Mouse (Mus musculus): ENCODE measurements around the gene Fbxo17. TPM values are rescaled to one million over a fixed set of nuclear protein-coding genes. Genes with fewer than 3 reads are reported as not detected.

Gene Fbxo17
- total and polyA plus RNA-seq, 3 experiments = 0.25 to 0.26 TPM; not detected in 1

- Histone ChIP-seq H3K4me1 (ENCODE audit: control insufficient read depth in 1 of 2, insufficient read depth in 2 of 2) (peaks cover 0 to 3% of the 10 kb centered on the region in 2 experiments; a peak in 2 of 4 replicates), H3K79me2 (replicated peaks; ENCODE audit: control insufficient read depth, extremely low read depth, insufficient read depth, poor library complexity, severe bottlenecking) (no peaks in the 10 kb centered on the region), H3K9ac (ENCODE audit: insufficient read depth, low read depth) (no peak overlapping the region), H3K27ac (ENCODE audit: insufficient read depth, low read depth) (no peak overlapping the region), H3K4me2 (ENCODE audit: insufficient read depth, low read depth, poor library complexity, severe bottlenecking) (no peak overlapping the region), H3K9me3 (replicated peaks; ENCODE audit: low read length) (peaks cover 4% of the 10 kb centered on the region), H3K4me3 (replicated peaks in 1 of 3; ENCODE audit: low read depth in 2 of 3, low read length in 2 of 3, poor library complexity in 1 of 3) (no peak overlapping the region), H3K36me3 (replicated peaks in 1 of 2; ENCODE audit: control insufficient read depth in 1 of 2, insufficient read depth in 1 of 2, low read length in 1 of 2) (no peaks in the 10 kb centered on the region), H3K27me3 (replicated peaks) (no peaks in the 10 kb centered on the region)
- DNase-seq (ENCODE audit: extremely low read depth) = no peak
- in situ Hi-C loops (cut with MboI; ENCODE audit: low pct_ligation_motif_present, low pct_unique_long_range_greater_than_20kb, low sequenced_read_pairs) = no loop called here
- dilution Hi-C loops (cut with MboI; ENCODE audit: extremely low pct_ligation_motif_present, extremely low pct_unique_long_range_greater_than_20kb, low sequenced_read_pairs) = no loop called here
- TF ChIP-seq MEF2A (IDR thresholded peaks at IDR 0.05; ENCODE audit: borderline replicate concordance, low read depth, low read length) = no peak
- TF ChIP-seq NELFE (IDR thresholded peaks at IDR 0.05; ENCODE audit: low read depth, low read length) = no peak
- no peak for TF ChIP-seq MAX (IDR thresholded peaks at IDR 0.05; ENCODE audit: low read length)
Observed at GRCm38 (mm10) chr7:28719650-28720049, 3.0 kb downstream of the Fbxo17 start.

- TF ChIP-seq MEF2A (IDR thresholded peaks at IDR 0.05; ENCODE audit: borderline replicate concordance, low read depth, low read length) = no peak
- no peak overlapping the region for H3K4me3 ChIP-seq (replicated peaks in 1 of 3; ENCODE audit: low read depth in 2 of 3, low read length in 2 of 3, poor library complexity in 1 of 3)
- H3K4me1 ChIP-seq (ENCODE audit: control insufficient read depth in 1 of 2, insufficient read depth in 2 of 2) = no peaks in the 10 kb centered on the region
- H3K36me3 ChIP-seq (replicated peaks in 1 of 2; ENCODE audit: control insufficient read depth in 1 of 2, insufficient read depth in 1 of 2, low read length in 1 of 2) = no peaks in the 10 kb centered on the region
- no peak overlapping the region for H3K27ac ChIP-seq (ENCODE audit: insufficient read depth, low read depth)
- no peaks in the 10 kb centered on the region for H3K79me2 ChIP-seq (replicated peaks; ENCODE audit: control insufficient read depth, extremely low read depth, insufficient read depth, poor library complexity, severe bottlenecking)
- dilution Hi-C loops (cut with MboI; ENCODE audit: extremely low pct_ligation_motif_present, extremely low pct_unique_long_range_greater_than_20kb, low sequenced_read_pairs) (no loop called here), in situ Hi-C loops (cut with MboI; ENCODE audit: low pct_ligation_motif_present, low pct_unique_long_range_greater_than_20kb, low sequenced_read_pairs) (no loop called here)
- H3K27me3 ChIP-seq (replicated peaks) = no peaks in the 10 kb centered on the region
- DNase-seq (ENCODE audit: extremely low read depth) = no peak
- H3K9ac ChIP-seq (ENCODE audit: insufficient read depth, low read depth) = no peak overlapping the region
- no peak overlapping the region for H3K4me2 ChIP-seq (ENCODE audit: insufficient read depth, low read depth, poor library complexity, severe bottlenecking)
- H3K9me3 ChIP-seq (replicated peaks; ENCODE audit: low read length) = peaks cover 5% of the 10 kb centered on the region
Observed at GRCm38 (mm10) chr7:28720753-28721537, 4.3 kb downstream of the Fbxo17 start.

- H3K27ac ChIP-seq (ENCODE audit: insufficient read depth, low read depth) = no peak overlapping the region
- H3K27me3 ChIP-seq (replicated peaks) = no peaks in the 10 kb centered on the region
- dilution Hi-C loops (cut with MboI; ENCODE audit: extremely low pct_ligation_motif_present, extremely low pct_unique_long_range_greater_than_20kb, low sequenced_read_pairs) = no loop called here
- H3K4me1 ChIP-seq (ENCODE audit: control insufficient read depth in 1 of 2, insufficient read depth in 2 of 2) = 0 out of 4 replicates have a peak, but pooled peaks cover 0 to 2% of the 10 kb centered on the region in 2 experiments
- no peaks in the 10 kb centered on the region for H3K79me2 ChIP-seq (replicated peaks; ENCODE audit: control insufficient read depth, extremely low read depth, insufficient read depth, poor library complexity, severe bottlenecking)
- in situ Hi-C loops (cut with MboI; ENCODE audit: low pct_ligation_motif_present, low pct_unique_long_range_greater_than_20kb, low sequenced_read_pairs) = no loop called here
- H3K4me2 ChIP-seq (ENCODE audit: insufficient read depth, low read depth, poor library complexity, severe bottlenecking) = no peak overlapping the region
- DNase-seq (ENCODE audit: extremely low read depth) = no peak
- no peak overlapping the region for H3K4me3 ChIP-seq (replicated peaks in 1 of 3; ENCODE audit: low read depth in 2 of 3, low read length in 2 of 3, poor library complexity in 1 of 3)
- no peak overlapping the region for H3K9ac ChIP-seq (ENCODE audit: insufficient read depth, low read depth)
- TF ChIP-seq ETS1 (conservative IDR thresholded peaks at IDR 0.05; ENCODE audit: low read depth, low read length) (no peak), CTCF (conservative IDR thresholded peaks at IDR 0.05 in 1 of 2, IDR thresholded peaks at IDR 0.05 in 1 of 2; ENCODE audit: low read depth in 2 of 2, low read length in 2 of 2) (peak in 1 of 2 experiments; percentile 45; a peak in 1 of 4 replicates), SIN3A (IDR thresholded peaks at IDR 0.05; ENCODE audit: low read length) (no peak), USF1 (IDR thresholded peaks at IDR 0.05; ENCODE audit: low read depth, low read length) (no peak)
- H3K36me3 ChIP-seq (replicated peaks in 1 of 2; ENCODE audit: control insufficient read depth in 1 of 2, insufficient read depth in 1 of 2, low read length in 1 of 2) = no peaks in the 10 kb centered on the region
- H3K9me3 ChIP-seq (replicated peaks; ENCODE audit: low read length) = peaks cover 5% of the 10 kb centered on the region
Observed at GRCm38 (mm10) chr7:28722079-28722478, 5.5 kb downstream of the Fbxo17 start.
